Mouse (Mus musculus) gastrocnemius, adult 8-10 months (tissue): ENCODE results near the gene Slc8a1. TPM values are rescaled to one million over a fixed set of nuclear protein-coding genes. Genes with fewer than 3 reads are reported as not detected.

ENCODE experiments used
- DNase-seq, 2 experiments: peaks; one replicate each; pipeline ENCODE4 v3.0.0; 2022; ENCODE audit warnings: low spot score in 2 of 2
- total RNA-seq, 4 experiments: library from RNA; stranded (reverse); gene quantifications; 2 replicates each; pipeline ENCODE4 v1.2.4; 2022

The Slc8a1 gene
- total RNA-seq, 4 experiments from 2014 or later = 22.3 to 34.0 (median 27.7) TPM

DNA sequence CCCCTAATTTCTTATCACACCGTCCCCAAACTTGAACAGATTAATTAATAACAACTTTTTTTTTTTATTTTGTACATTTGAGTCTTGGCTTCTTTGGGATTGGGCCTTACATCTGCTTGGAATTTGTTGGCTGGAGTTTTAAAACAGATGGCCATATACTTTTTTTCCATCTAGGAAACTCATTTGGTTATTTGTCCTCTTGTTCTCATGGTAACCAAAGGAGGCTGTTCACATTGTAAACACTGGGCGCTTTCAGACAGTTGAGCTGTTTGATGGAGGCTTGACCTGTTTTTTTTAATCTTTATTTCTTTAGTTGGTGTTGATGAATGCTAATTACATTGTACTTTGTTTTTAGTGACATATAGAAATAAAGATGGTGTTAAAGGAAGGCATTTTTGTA lies 369.1 kb downstream of the Slc8a1 start:
- DNase-seq = no peak

GRCm38 (mm10) chr17:81368503-81368902 lies 369.7 kb downstream of the Slc8a1 start:
- no peak for DNase-seq

DNA sequence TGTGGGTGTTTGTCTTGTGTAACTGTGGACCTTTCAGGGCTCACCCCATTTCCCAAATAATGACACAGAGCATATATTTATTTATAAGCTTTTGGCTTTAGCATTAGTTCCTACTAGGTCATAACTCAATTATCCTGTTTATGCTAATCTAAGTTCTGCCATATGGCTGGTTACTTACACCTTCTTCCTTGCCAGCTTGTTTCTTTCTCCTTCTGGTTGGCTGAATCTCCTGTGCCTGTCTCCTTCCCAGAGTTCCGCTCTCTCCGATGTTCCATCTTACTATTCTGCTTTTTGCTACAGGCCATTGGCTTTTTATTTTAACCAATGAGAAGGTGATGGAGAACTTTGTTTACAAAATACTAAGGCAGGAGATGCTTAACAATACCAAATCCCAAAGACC lies 374.8 kb downstream of the Slc8a1 start:
- DNase-seq = no peak

DNA sequence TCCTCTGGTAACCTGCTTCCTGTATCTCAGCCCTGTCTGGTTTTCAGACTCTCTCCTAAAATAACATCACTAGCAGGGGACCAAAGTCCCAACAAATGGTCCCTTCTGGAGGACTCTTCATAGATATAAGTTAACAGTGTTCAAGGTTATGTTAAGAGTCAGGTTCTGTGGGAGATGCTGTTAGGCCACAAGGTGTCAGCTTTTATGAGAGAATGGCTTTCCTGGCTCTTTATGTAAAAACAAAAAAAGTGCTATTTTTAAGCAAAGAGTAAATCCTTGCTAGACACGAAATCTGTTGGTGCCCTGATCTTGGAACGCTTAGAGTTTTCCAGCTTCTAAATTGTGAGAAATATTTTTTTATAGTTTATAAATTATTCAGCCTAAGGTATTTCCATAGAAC lies 377.6 kb downstream of the Slc8a1 start:
- no peak for DNase-seq

DNA sequence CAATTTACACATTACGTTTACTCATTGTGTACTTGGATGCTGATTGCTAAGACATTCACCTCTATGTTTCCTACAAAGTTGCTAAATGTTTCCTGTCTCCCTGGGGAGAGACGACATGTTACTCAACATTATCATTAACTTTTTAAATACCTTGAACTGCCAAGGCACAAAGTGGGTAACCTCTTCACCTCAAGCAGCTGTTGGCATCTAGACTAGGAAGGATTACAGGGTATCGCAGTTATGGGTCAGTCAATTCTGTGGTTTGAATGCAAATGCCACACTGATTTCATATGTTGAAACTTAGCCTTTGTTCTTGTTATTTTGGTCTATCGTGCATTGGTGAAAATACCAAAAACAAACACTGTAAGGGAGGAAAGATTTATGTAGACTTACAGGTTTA lies 378.1 kb downstream of the Slc8a1 start:
- DNase-seq = no peak

GRCm38 (mm10) chr17:81336024-81336754 lies 402.0 kb downstream of the Slc8a1 start:
- DNase-seq = no peak

- no peak for DNase-seq
Observed at GRCm38 (mm10) chr17:81335526-81335925, 402.7 kb downstream of the Slc8a1 start.
